Mouse (Mus musculus) limb, embryonic 11.5 days (tissue): Measurements from ENCODE around the gene Slc25a25. TPM values are rescaled to one million over a fixed set of nuclear protein-coding genes. Genes with fewer than 3 reads are reported as not detected.

ENCODE experiments used
- ATAC-seq: fragments of 200-750 bp; cut with Nextera tagmentation; 2 replicates; pipeline ENCODE4 v1.8.0; 2017; ENCODE audit warnings: low read depth; ENCODE audit not compliant: insufficient number of reproducible peaks, low FRiP score, low TSS enrichment
- DNase-seq: peaks from one replicate; pipeline ENCODE4 v3.0.0-alpha.2; 2015; ENCODE audit warnings: low spot score
- H3K27ac ChIP-seq: fragments of 300-500 bp; sonication (generic); replicated peaks from 2 replicates; pipeline ENCODE4 v1.5.1; 2014; ENCODE audit warnings: low read depth, mild to moderate bottlenecking, low read length
- H3K27me3 ChIP-seq: fragments of 300-500 bp; sonication (generic); 2 replicates; pipeline ENCODE4 v1.6.1; 2014; ENCODE audit warnings: mild to moderate bottlenecking, low read length, mixed read lengths; ENCODE audit not compliant: control insufficient read depth, insufficient read depth
- H3K36me3 ChIP-seq: fragments of 300-500 bp; sonication (generic); 2 replicates; pipeline ENCODE4 v1.6.1; 2014; ENCODE audit warnings: mild to moderate bottlenecking, low read length, moderate library complexity, mixed read lengths; ENCODE audit not compliant: control insufficient read depth, insufficient read depth
- H3K4me1 ChIP-seq: fragments of 300-500 bp; sonication (generic); 2 replicates; pipeline ENCODE4 v1.6.1; 2014; ENCODE audit warnings: low read length, mixed read lengths; ENCODE audit not compliant: control insufficient read depth, insufficient read depth
- H3K4me2 ChIP-seq: fragments of 300-500 bp; sonication (generic); 2 replicates; pipeline ENCODE4 v1.6.1; 2014; ENCODE audit warnings: low read depth, mild to moderate bottlenecking, moderate library complexity; ENCODE audit not compliant: severe bottlenecking
- H3K4me3 ChIP-seq: fragments of 300-500 bp; sonication (generic); 2 replicates; pipeline ENCODE4 v1.5.1; 2014; ENCODE audit warnings: low read depth, low read length
- H3K9ac ChIP-seq: fragments of 300-500 bp; sonication (generic); 2 replicates; pipeline ENCODE4 v1.6.1; 2014; ENCODE audit warnings: mild to moderate bottlenecking, low read length
- H3K9me3 ChIP-seq: fragments of 300-500 bp; sonication (generic); 2 replicates; pipeline ENCODE4 v1.6.1; 2016; ENCODE audit warnings: low read length; ENCODE audit not compliant: control insufficient read depth
- WGBS: fragments of 180-500 bp; shearing (Covaris S2); extraction: QIAGEN DNeasy Blood & Tissue Kit; methylation state at CpG from one replicate; pipeline ENCODE4 v1.1.7; 2014; 5-methylcytosine and 5-hydroxymethylcytosine counted together
- polyA plus RNA-seq: library from polyadenylated mRNA; unstranded; fragments of >200 nt; fragmentation: Nextera tagmentation; extraction: Ambion mirVana; gene quantifications from 2 replicates; pipeline ENCODE4 v1.2.1, GENCODE M21; 2014

The Slc25a25 gene
- polyA plus RNA-seq: 19.2 and 21.9 TPM in 2 replicates

DNA sequence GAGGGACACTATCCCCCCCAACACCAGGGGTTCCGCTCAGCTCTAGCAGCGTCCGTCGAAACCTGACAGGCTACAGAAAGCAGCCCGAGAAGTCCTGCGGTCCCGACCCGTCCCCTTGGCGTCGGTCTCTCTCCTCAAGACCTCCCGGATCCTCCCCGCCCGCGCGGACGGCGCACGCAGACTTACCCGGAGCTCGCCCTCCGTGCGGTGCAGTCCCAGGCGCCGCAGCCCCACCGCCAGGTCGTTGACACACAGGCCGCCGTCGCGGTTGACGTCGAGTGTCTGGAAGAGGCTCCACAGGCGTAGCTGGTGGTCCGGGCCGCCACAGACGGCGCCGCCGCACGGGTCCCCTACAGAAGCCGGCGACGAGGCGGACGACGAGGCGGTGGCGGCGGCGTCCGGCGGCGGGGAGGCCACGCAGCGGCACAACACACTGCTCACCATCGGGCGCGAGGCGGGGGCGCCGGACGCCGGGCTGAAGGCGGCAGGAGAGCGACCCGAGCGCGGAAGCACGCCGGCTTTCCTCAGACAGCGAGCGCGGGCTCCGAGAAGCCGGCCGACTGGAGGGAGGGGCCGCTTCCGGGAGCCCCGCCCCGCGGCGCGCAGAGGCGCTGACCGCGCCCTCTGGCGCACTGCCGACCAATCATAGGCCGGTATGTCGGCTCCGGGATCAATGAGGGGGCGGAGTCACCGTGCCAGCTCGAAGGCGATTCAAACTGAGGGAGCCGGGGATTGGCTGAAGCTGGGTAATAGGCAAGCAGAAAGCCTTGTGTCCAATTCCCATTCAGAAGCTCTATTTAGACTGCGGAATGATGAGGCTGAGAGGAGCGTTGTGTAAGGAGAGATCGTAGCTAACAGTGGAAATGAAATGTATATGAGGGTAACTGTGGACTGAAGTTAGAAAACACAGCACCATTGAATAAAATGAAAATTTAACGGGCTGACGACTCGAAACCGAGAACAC lies at the start of gene Slc25a25:
Gene Slc25a25 (minus strand): TSS at position 565 of the 964 bp plus-strand sequence.
- no peaks in the 10 kb centered on the region for H3K27me3 ChIP-seq
- WGBS: under 1% methylated on average over 94 of the region's 103 CpGs
- peak within 1 kb of the TSS; percentile 81 for H3K4me3 ChIP-seq
- no peaks in the 10 kb centered on the region for H3K36me3 ChIP-seq
- peaks cover 13% of the 10 kb centered on the region; the same call in 1 of the 2 replicates for H3K4me1 ChIP-seq
- H3K9ac ChIP-seq: peak within 1 kb of the TSS; percentile 77
- no peaks in the 10 kb centered on the region; the same call in 1 of the 2 replicates for H3K9me3 ChIP-seq
- peak within 1 kb of the TSS; percentile 49 for H3K27ac ChIP-seq
- H3K4me2 ChIP-seq: peak within 1 kb of the TSS; percentile 86
- peak; percentile 89 for ATAC-seq
- DNase-seq: peak; percentile 97

DNA sequence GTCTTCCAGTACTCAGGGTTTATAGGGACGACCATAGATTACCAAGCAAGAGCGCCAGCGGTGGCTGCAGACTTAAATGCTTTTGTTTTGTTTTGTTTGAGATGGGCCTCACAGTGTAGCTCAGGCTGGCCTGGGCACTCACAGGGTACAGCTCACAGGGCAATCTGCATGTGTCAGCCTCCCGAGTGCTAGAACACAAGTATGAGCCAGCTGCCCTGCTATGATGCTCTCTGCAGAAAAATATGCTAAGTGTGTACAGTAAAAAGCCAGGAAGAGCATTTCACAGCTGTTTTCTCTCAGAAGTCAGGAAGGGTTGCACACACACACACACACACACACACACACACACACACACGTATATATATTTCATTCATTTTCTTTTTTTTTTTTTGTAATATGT lies 49.2 kb upstream of the Slc25a25 start:
- ATAC-seq (no peak), DNase-seq (no peak)

DNA sequence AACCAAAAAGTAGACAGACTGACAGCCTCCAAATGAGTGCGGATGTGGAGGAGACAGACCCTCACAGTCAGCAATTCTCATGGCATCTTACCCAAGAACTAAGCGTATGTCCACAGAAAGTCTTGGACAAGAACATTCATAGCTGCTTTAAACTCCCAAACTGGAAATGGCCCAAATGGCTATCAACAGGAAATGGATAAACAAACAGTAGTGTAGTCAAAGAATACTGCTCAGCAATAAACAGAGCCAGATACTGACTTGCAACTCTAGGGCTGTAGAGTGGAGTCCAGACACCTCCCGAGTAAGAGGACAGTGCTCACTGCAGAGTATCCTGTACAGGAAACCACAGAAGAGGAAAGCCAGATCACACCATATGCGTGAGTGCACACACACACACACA lies 48.1 kb upstream of the Slc25a25 start:
- Histone ChIP-seq H3K36me3 (no peaks in the 10 kb centered on the region), H3K4me3 (no peak overlapping the region), H3K27me3 (no peaks in the 10 kb centered on the region), H3K9me3 (no peaks in the 10 kb centered on the region), H3K27ac (no peak overlapping the region), H3K4me1 (no peaks in the 10 kb centered on the region), H3K9ac (no peak overlapping the region), H3K4me2 (no peak overlapping the region)
- 84% methylated on average over 4 of the region's 4 CpGs for WGBS
- ATAC-seq (no peak), DNase-seq (no peak)

More for the DNA sequence above, 49.2 kb upstream of the Slc25a25 start:
- 85% methylated on average over 5 of the region's 5 CpGs for WGBS
- H3K36me3 ChIP-seq: no peaks in the 10 kb centered on the region
- H3K9ac ChIP-seq: no peak overlapping the region
- no peak overlapping the region for H3K27ac ChIP-seq
- no peaks in the 10 kb centered on the region for H3K4me1 ChIP-seq
- no peak overlapping the region for H3K4me3 ChIP-seq
- H3K9me3 ChIP-seq: no peaks in the 10 kb centered on the region
- H3K4me2 ChIP-seq: no peak overlapping the region
- H3K27me3 ChIP-seq: no peaks in the 10 kb centered on the region

DNA sequence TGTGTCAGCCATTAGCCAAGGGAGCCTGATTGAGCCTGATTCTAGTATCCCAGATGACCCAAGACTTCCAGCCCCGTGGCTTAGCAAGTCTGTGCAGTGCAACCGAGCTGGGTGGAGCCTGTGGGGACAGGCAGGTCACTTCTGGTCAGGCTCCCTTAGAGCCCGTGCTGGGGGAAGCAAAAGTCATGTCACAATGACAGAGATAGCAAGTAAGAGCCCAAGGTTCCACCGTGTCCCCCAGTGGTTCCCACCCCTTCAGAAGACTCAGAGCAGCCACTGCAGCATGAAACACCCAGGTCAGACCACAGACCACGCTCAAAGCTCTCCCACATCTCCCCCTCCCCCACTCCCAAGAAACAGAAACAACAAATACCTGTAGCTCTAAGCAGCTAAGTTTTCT lies 44.9 kb upstream of the Slc25a25 start:
- H3K27ac ChIP-seq: no peak overlapping the region
- no peak overlapping the region for H3K4me2 ChIP-seq
- H3K9ac ChIP-seq: no peak overlapping the region
- ATAC-seq (no peak), DNase-seq (no peak)
- no peaks in the 10 kb centered on the region for H3K36me3 ChIP-seq
- H3K4me1 ChIP-seq: no peaks in the 10 kb centered on the region
- H3K4me3 ChIP-seq: no peak overlapping the region
- H3K27me3 ChIP-seq: no peaks in the 10 kb centered on the region
- H3K9me3 ChIP-seq: no peaks in the 10 kb centered on the region
- WGBS: 74% methylated on average over 5 of the region's 5 CpGs

DNA sequence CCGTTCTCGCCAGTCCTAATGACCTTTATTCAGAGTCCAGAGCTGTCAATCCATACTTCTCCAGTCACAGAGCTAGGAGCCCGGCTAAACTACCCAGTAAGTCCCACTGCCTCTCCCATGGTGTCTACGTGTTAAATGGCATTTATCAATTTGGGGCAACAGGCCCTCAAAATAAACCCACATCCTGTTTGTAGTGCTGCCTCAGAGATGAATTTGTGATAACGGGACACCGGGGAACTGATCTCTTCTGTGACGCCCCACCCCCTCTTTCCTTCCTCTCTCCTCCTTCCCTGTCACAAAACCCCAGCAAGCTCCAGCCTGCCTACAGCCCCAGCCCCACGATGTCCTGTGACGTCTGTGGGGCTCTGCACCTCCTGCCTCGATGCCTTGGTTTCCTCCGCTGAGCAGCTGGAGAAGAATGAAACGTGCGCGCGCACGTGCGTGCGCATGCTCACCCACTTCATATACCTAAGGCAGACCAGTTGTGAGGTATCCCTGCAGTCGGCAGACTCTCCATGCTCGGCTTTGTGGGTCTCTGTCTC lies 44.0 kb upstream of the Slc25a25 start:
- no peaks in the 10 kb centered on the region for H3K36me3 ChIP-seq
- no peaks in the 10 kb centered on the region for H3K9me3 ChIP-seq
- H3K27me3 ChIP-seq: no peaks in the 10 kb centered on the region
- H3K9ac ChIP-seq: no peak overlapping the region
- DNase-seq (no peak), ATAC-seq (no peak)
- H3K27ac ChIP-seq: no peak overlapping the region
- no peak overlapping the region for H3K4me2 ChIP-seq
- WGBS: 80% methylated on average over 20 of the region's 20 CpGs
- no peak overlapping the region for H3K4me3 ChIP-seq
- H3K4me1 ChIP-seq: no peaks in the 10 kb centered on the region

DNA sequence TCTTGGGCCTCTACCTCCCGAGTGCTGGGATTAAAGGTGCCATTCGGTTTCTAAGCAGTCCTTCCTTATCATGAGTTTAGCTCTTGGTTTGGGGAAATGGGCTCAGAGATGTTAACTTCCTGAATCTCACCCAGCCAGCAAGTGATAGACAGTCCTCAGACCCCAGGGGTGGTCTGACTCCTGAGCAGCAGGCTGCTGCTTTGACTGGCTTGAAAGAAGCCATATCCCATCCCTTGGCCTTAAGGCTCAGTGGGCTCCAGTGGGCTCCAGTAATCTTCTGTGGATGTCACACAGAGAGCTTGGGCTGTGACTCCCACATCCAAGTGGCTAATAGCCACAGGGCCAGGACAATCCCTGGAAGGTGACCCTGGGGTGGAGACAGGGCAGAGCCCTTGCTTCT lies 43.3 kb upstream of the Slc25a25 start:
- no peak for ATAC-seq

DNA sequence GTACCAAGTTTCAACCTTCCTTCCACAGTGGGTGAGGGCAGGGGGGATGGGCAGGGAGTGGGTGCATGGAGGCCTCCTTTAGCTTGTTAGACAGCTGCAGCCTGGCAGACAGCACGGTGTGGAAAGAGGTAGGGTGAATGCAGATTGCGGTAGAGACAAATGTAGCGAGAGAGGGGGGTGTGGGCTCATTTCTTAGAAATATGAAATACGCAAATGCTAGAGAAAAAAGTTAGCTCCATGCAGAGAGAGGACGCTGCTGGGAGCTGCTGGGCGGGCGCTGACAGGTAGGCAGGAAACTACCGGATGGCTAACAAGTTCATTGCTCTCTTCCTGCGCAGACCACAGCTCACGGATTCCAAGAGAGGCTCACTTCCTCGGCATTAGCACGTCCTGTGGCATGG lies 42.1 kb upstream of the Slc25a25 start:
- no peak for ATAC-seq
- 75% methylated on average over 12 of the region's 12 CpGs for WGBS

More for the DNA sequence above, 43.3 kb upstream of the Slc25a25 start:
- Histone ChIP-seq H3K36me3 (no peaks in the 10 kb centered on the region), H3K4me3 (no peak overlapping the region), H3K27ac (no peak overlapping the region), H3K4me2 (no peak overlapping the region), H3K9ac (no peak overlapping the region), H3K4me1 (no peaks in the 10 kb centered on the region), H3K27me3 (no peaks in the 10 kb centered on the region), H3K9me3 (no peaks in the 10 kb centered on the region)
- 90% methylated on average over 2 of the region's 2 CpGs for WGBS
- no peak for DNase-seq

DNA sequence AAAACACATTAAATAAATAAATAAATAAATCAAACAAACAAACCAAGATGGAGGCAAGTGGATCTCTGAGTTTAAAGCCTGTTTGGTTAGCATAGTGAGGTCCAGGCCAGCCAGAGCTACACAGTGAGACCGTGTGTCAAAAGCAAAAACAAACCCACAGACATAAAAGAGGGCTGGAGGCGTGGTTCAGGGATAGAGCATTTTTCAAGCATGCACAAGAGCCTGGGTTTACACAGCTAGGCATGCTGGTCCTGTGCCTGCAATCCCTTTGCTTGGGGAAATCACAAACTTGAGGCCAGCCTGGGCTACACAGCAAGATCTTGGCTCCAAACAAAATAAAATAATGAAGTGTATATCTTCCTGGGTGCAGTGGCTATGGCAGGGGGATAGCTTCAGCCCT lies 41.4 kb upstream of the Slc25a25 start:
- no peak for DNase-seq
- no peak overlapping the region for H3K4me2 ChIP-seq
- no peaks in the 10 kb centered on the region for H3K36me3 ChIP-seq
- H3K27me3 ChIP-seq: no peaks in the 10 kb centered on the region
- no peaks in the 10 kb centered on the region for H3K4me1 ChIP-seq
- H3K9me3 ChIP-seq: no peaks in the 10 kb centered on the region
- H3K27ac ChIP-seq: no peak overlapping the region
- WGBS: 77% methylated on average over 2 of the region's 2 CpGs
- no peak overlapping the region for H3K9ac ChIP-seq
- no peak for ATAC-seq
- H3K4me3 ChIP-seq: no peak overlapping the region

More for the DNA sequence above, 42.1 kb upstream of the Slc25a25 start:
- no peak overlapping the region for H3K27ac ChIP-seq
- DNase-seq: no peak
- no peaks in the 10 kb centered on the region for H3K4me1 ChIP-seq
- H3K9me3 ChIP-seq: no peaks in the 10 kb centered on the region
- H3K27me3 ChIP-seq: no peaks in the 10 kb centered on the region
- H3K4me2 ChIP-seq: no peak overlapping the region
- no peak overlapping the region for H3K4me3 ChIP-seq
- H3K36me3 ChIP-seq: no peaks in the 10 kb centered on the region
- no peak overlapping the region for H3K9ac ChIP-seq
